Mouse (Mus musculus) testis, adult 2 months (tissue): ENCODE results near the gene Rnf34.

Experiments
- CTCF ChIP-seq: fragments of 200-500 bp; IDR thresholded peaks from 2 replicates; pipeline ENCODE4 v1.5.1; 2012; ENCODE audit warnings: low read depth, mild to moderate bottlenecking, inconsistent platforms, low read length, moderate library complexity; ENCODE audit not compliant: control insufficient read depth, insufficient read depth, insufficient replicate concordance
- POLR2A ChIP-seq: fragments of 200-500 bp; IDR thresholded peaks from 2 replicates; pipeline ENCODE4 v1.6.1; 2012; ENCODE audit warnings: low read depth, mild to moderate bottlenecking, inconsistent platforms, low read length, moderate library complexity; ENCODE audit not compliant: control insufficient read depth

DNA sequence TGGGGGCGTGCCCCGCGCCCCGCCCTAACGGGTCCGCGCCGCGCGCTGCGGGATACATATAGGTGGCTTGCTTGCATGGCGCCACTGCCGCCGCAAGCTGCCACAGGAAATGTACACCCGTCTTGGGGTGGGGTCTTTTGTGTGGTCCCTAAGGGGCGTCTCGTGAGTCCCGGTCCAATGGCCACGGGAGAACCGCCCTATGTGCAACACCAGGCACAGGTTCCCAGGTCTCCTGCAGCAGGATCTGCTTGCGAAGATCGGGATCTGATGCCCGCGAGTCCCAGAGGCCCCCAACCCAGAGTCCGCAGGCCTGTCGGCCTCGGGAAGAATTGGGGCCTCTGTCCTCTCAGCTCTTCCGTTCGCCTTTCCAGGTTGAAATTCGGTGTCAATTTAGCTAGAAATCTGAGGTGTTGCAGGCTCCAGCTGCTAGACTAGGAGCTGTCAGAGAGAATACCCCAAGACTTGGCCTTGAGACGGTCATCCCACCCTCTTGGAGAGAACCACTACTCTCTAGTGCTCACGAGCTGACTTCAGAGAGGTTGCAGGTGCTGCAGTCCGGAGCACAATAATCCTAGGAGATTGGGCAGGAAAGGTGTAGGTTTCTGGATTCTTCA, 50.8 kb downstream of the Rnf34 start:
- TF ChIP-seq POLR2A (no peak), CTCF (no peak)
